Mouse (Mus musculus) kidney, adult 2 months (tissue): Measurements from ENCODE around the gene Gm10447. TPM values are rescaled to one million over a fixed set of nuclear protein-coding genes. Genes with fewer than 3 reads are reported as not detected.

ENCODE experiments used
- DNase-seq: peaks from one replicate; pipeline ENCODE4 v3.0.0; 2021
- H3K27ac ChIP-seq: fragments of 200-500 bp; 2 replicates; pipeline ENCODE4 v1.5.1; 2012; ENCODE audit warnings: low read depth, low read length, control low read depth, inconsistent platforms; ENCODE audit not compliant: insufficient read depth
- H3K27me3 ChIP-seq: fragments of 200-500 bp; replicated peaks from 2 replicates; pipeline ENCODE4 v1.6.1; 2012; ENCODE audit warnings: mild to moderate bottlenecking, moderate library complexity, low read length, inconsistent platforms; ENCODE audit not compliant: control insufficient read depth, insufficient read depth
- H3K36me3 ChIP-seq: fragments of 200-500 bp; 2 replicates; pipeline ENCODE4 v1.6.1; 2012; ENCODE audit warnings: mild to moderate bottlenecking, moderate library complexity, low read length, inconsistent platforms; ENCODE audit not compliant: control insufficient read depth, insufficient read depth
- H3K4me1 ChIP-seq: fragments of 200-500 bp; 2 replicates; pipeline ENCODE4 v1.6.1; 2011; ENCODE audit warnings: low read length; ENCODE audit not compliant: control insufficient read depth, insufficient read depth
- H3K4me3 ChIP-seq: fragments of 200-500 bp; 2 replicates; pipeline ENCODE4 v1.5.1; 2011; ENCODE audit warnings: mild to moderate bottlenecking, low read depth, low read length, control low read depth; ENCODE audit not compliant: insufficient read depth
- CTCF ChIP-seq: fragments of 200-500 bp; conservative IDR thresholded peaks from 2 replicates; pipeline ENCODE4 v1.5.1; 2011; ENCODE audit warnings: low read depth, mild to moderate bottlenecking, control low read depth, low read length, moderate library complexity, mixed read lengths; ENCODE audit not compliant: insufficient read depth, insufficient read length
- POLR2A ChIP-seq: fragments of 200-500 bp; IDR thresholded peaks from one replicate; pipeline ENCODE4 v1.6.1; 2011; ENCODE audit warnings: low read depth, low read length, control low read depth
- WGBS: fragments of 180-500 bp; shearing (Covaris S2); methylation state at CpG from one replicate; pipeline ENCODE4 v1.1.7; 2018; 5-methylcytosine and 5-hydroxymethylcytosine counted together
- polyA plus RNA-seq: library from polyadenylated mRNA; depleted of rRNA; stranded (reverse); fragments of >200 nt; gene quantifications from 2 replicates; pipeline ENCODE4 v1.2.3, GENCODE M21; 2012

The Gm10447 gene
- polyA plus RNA-seq, 1 experiment: 0.05 TPM

GRCm38 (mm10) chr11:53466231-53466971 lies 9.5 kb upstream of the Gm10447 start:
- DNase-seq: peak; percentile 78
- peaks cover 5% of the 10 kb centered on the region; the same call in 1 of the 2 replicates for H3K4me1 ChIP-seq
- no peaks in the 10 kb centered on the region for H3K36me3 ChIP-seq
- H3K27me3 ChIP-seq: no peaks in the 10 kb centered on the region
- peak overlapping the region; percentile 38 for H3K4me3 ChIP-seq
- TF ChIP-seq CTCF: peak; percentile 69
- no peak for TF ChIP-seq POLR2A
- H3K27ac ChIP-seq: no peak overlapping the region
- 13% methylated on average over 40 of the region's 40 CpGs for WGBS

GRCm38 (mm10) chr11:53463551-53464424 lies 6.9 kb upstream of the Gm10447 start:
- Histone ChIP-seq H3K27ac (no peak overlapping the region), H3K4me1 (peaks cover 6% of the 10 kb centered on the region; the same call in 1 of the 2 replicates), H3K27me3 (no peaks in the 10 kb centered on the region), H3K36me3 (no peaks in the 10 kb centered on the region), H3K4me3 (peak overlapping the region; percentile 15; the same call in 1 of the 2 replicates)
- TF ChIP-seq POLR2A: no peak
- no peak for TF ChIP-seq CTCF
- 9% methylated on average over 55 of the region's 55 CpGs for WGBS
- peak; percentile 54 for DNase-seq

- peak; percentile 67 for DNase-seq
- no peaks in the 10 kb centered on the region for H3K27me3 ChIP-seq
- no peak for TF ChIP-seq POLR2A
- TF ChIP-seq CTCF: no peak
- WGBS: 40% methylated on average over 5 of the region's 5 CpGs
- H3K4me3 ChIP-seq: no peak overlapping the region
- H3K36me3 ChIP-seq: no peaks in the 10 kb centered on the region
- no peak overlapping the region for H3K27ac ChIP-seq
- H3K4me1 ChIP-seq: peaks cover 6% of the 10 kb centered on the region; the same call in 1 of the 2 replicates
These were observed 4.8 kb upstream of the Gm10447 start for GRCm38 (mm10) chr11:53461727-53462126.

- no peak overlapping the region for H3K27ac ChIP-seq
- DNase-seq: no peak
- H3K36me3 ChIP-seq: no peaks in the 10 kb centered on the region
- TF ChIP-seq POLR2A: no peak
- TF ChIP-seq CTCF: no peak
- no peaks in the 10 kb centered on the region for H3K27me3 ChIP-seq
- WGBS: 87% methylated on average over 3 of the region's 3 CpGs
- peaks cover 4% of the 10 kb centered on the region; the same call in 1 of the 2 replicates for H3K4me1 ChIP-seq
- no peak overlapping the region for H3K4me3 ChIP-seq
These were observed 3.3 kb upstream of the Gm10447 start for GRCm38 (mm10) chr11:53460192-53460591.

GRCm38 (mm10) chr11:53458996-53459395 lies 2.1 kb upstream of the Gm10447 start:
- H3K27me3 ChIP-seq: no peaks in the 10 kb centered on the region
- no peak for DNase-seq
- no peak overlapping the region for H3K4me3 ChIP-seq
- peaks cover 4% of the 10 kb centered on the region; the same call in 1 of the 2 replicates for H3K4me1 ChIP-seq
- H3K27ac ChIP-seq: no peak overlapping the region
- no peak for TF ChIP-seq POLR2A
- no peak for TF ChIP-seq CTCF
- WGBS: 71% methylated on average over 3 of the region's 3 CpGs
- H3K36me3 ChIP-seq: no peaks in the 10 kb centered on the region

GRCm38 (mm10) chr11:53457372-53457954 lies 553 bp upstream of the Gm10447 start:
- H3K4me1 ChIP-seq: peaks cover 4% of the 10 kb centered on the region; the same call in 1 of the 2 replicates
- H3K36me3 ChIP-seq: no peaks in the 10 kb centered on the region
- 19% methylated on average over 29 of the region's 29 CpGs for WGBS
- H3K4me3 ChIP-seq: peak overlapping the region; percentile 64
- H3K27me3 ChIP-seq: no peaks in the 10 kb centered on the region
- no peak overlapping the region for H3K27ac ChIP-seq
- TF ChIP-seq POLR2A (no peak), CTCF (peak; percentile 37; the same call in 1 of the 2 replicates)
- DNase-seq: peak; percentile 21

GRCm38 (mm10) chr11:53453031-53453430 lies 3.9 kb downstream of the Gm10447 start:
- Histone ChIP-seq H3K36me3 (no peaks in the 10 kb centered on the region), H3K27ac (no peak overlapping the region), H3K4me1 (peaks cover 4% of the 10 kb centered on the region; the same call in 1 of the 2 replicates), H3K4me3 (no peak overlapping the region), H3K27me3 (no peaks in the 10 kb centered on the region)
- TF ChIP-seq CTCF (no peak), POLR2A (no peak)
- DNase-seq: no peak
- 88% methylated on average over 5 of the region's 5 CpGs for WGBS
